Mouse (Mus musculus): ENCODE results near the gene Ppp2r5c.

GRCm38 (mm10) chr12:110479268-110479667 lies 32.3 kb downstream of the Ppp2r5c start:
- no peak for TF ChIP-seq GATA1 (IDR thresholded peaks at IDR 0.05; ENCODE audit: borderline replicate concordance, low read length)
- TF ChIP-seq FLI1 (IDR thresholded peaks at IDR 0.05; ENCODE audit: low read length), result no peak
